In genomic region chr6:39493129-39493714, GRCm38 (mm10) we compare ENCODE assay signal across 8 mouse cellular contexts.
DNase-seq lines count a peak whose midpoint lies in the region.

No protein-coding gene starts in this region.

- DNase-seq in adrenal gland, adult (ENCODE audit: inconsistent age in 2 of 2, low spot score in 1 of 2): peak; percentile 33 to 80
- no peak for DNase-seq in adrenal gland, postnatal 4 days (ENCODE audit: low spot score in 2 of 2)
- DNase-seq in urinary bladder, postnatal 36 days (ENCODE audit: low spot score in 2 of 2): peak; percentile 35 to 71
- DNase-seq in urinary bladder, postnatal 4 days (ENCODE audit: low spot score in 2 of 2): no peak
- DNase-seq in heart, postnatal 10 days: peak; percentile 68
- peak; percentile 60 to 84 for DNase-seq in left cerebral cortex, postnatal 25 days (ENCODE audit: low spot score in 2 of 2)
- peak; percentile 29 for DNase-seq in right cerebral cortex, postnatal 4 days
- no peak for DNase-seq in embryo, embryonic 10.5 days (ENCODE audit: low spot score)

- intact Hi-C loops in heart, postnatal 10 days (cut with DNase I): no loop called here
- intact Hi-C loops in left cerebral cortex, postnatal 25 days (cut with DNase I): no loop called here

Comparison
In these comparisons a context has a peak if more than half of its experiments do, and no peak if none do; other contexts are left out.
1. DNase-seq: peak in adrenal gland, adult (2 of 2), urinary bladder, postnatal 36 days (2 of 2), heart, postnatal 10 days (2 of 2), left cerebral cortex, postnatal 25 days (2 of 2) and right cerebral cortex, postnatal 4 days (single experiment); none in adrenal gland, postnatal 4 days (0 of 2), urinary bladder, postnatal 4 days (0 of 2) and embryo, embryonic 10.5 days (single experiment).